Mouse (Mus musculus): ENCODE results near the gene Agap3. TPM values are rescaled to one million over a fixed set of nuclear protein-coding genes. Genes with fewer than 3 reads are reported as not detected.

Agap3 gene
- polyA plus RNA-seq, 1 experiment = 76.8 TPM

DNA sequence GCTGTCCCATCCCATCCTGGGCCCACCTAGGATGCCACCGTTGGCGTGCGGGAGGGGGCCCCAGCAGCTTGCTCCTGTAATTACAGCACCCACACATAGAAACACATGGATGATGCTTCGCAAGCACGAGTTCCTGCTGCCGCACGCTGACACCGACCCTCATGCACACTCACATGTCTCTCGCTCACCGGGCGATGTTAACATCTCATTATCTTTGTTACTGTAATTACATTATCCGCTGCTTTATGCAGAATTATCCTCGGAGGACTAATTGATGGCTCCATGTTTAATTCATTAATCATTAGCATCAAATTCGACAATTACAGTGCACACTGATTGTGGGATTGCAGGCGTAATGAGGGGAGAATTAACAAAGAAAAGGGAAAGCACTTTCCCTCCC lies 43.0 kb downstream of the Agap3 start:
- Histone ChIP-seq H3K27ac (ENCODE audit: insufficient read depth, low read length) (no peak overlapping the region), H3K9me3 (replicated peaks; ENCODE audit: control insufficient read depth, insufficient read depth, low read length, poor library complexity, severe bottlenecking) (no peaks in the 10 kb centered on the region), H3K9ac (ENCODE audit: low read depth, poor library complexity, severe bottlenecking) (no peak overlapping the region), H3K27me3 (ENCODE audit: control insufficient read depth, insufficient read depth, low read length, poor library complexity, severe bottlenecking) (no peaks in the 10 kb centered on the region), H3K36me3 (ENCODE audit: control insufficient read depth, insufficient read depth, low read length, poor library complexity, severe bottlenecking) (no peaks in the 10 kb centered on the region), H3K4me3 (ENCODE audit: low read depth, low read length) (no peak overlapping the region), H3K4me1 (ENCODE audit: control insufficient read depth, insufficient read depth, low read length) (no peaks in the 10 kb centered on the region)
- TF ChIP-seq POLR2A (IDR thresholded peaks at IDR 0.05; ENCODE audit: insufficient read depth, low read length) (no peak), CTCF (IDR thresholded peaks at IDR 0.05; ENCODE audit: low read depth, low read length) (no peak), EP300 (IDR thresholded peaks at IDR 0.05; ENCODE audit: insufficient read depth, low read depth, low read length) (no peak)

- Histone ChIP-seq H3K4me3 (ENCODE audit: low read depth, low read length) (no peak overlapping the region), H3K4me1 (ENCODE audit: control insufficient read depth, insufficient read depth, low read length) (no peaks in the 10 kb centered on the region), H3K9ac (ENCODE audit: low read depth, poor library complexity, severe bottlenecking) (no peak overlapping the region), H3K27ac (ENCODE audit: insufficient read depth, low read length) (no peak overlapping the region), H3K27me3 (ENCODE audit: control insufficient read depth, insufficient read depth, low read length, poor library complexity, severe bottlenecking) (no peaks in the 10 kb centered on the region), H3K36me3 (ENCODE audit: control insufficient read depth, insufficient read depth, low read length, poor library complexity, severe bottlenecking) (peaks cover 3% of the 10 kb centered on the region), H3K9me3 (replicated peaks; ENCODE audit: control insufficient read depth, insufficient read depth, low read length, poor library complexity, severe bottlenecking) (no peaks in the 10 kb centered on the region)
- TF ChIP-seq POLR2A (IDR thresholded peaks at IDR 0.05; ENCODE audit: insufficient read depth, low read length) (no peak), EP300 (IDR thresholded peaks at IDR 0.05; ENCODE audit: insufficient read depth, low read depth, low read length) (no peak), CTCF (IDR thresholded peaks at IDR 0.05; ENCODE audit: low read depth, low read length) (no peak)
Observed at GRCm38 (mm10) chr5:24496756-24497155, 44.8 kb downstream of the Agap3 start.

- Histone ChIP-seq H3K27ac (ENCODE audit: insufficient read depth, low read length) (no peak overlapping the region), H3K4me1 (ENCODE audit: control insufficient read depth, insufficient read depth, low read length) (no peaks in the 10 kb centered on the region), H3K36me3 (ENCODE audit: control insufficient read depth, insufficient read depth, low read length, poor library complexity, severe bottlenecking) (peaks cover 3% of the 10 kb centered on the region), H3K4me3 (ENCODE audit: low read depth, low read length) (no peak overlapping the region), H3K9me3 (replicated peaks; ENCODE audit: control insufficient read depth, insufficient read depth, low read length, poor library complexity, severe bottlenecking) (no peaks in the 10 kb centered on the region), H3K27me3 (ENCODE audit: control insufficient read depth, insufficient read depth, low read length, poor library complexity, severe bottlenecking) (no peaks in the 10 kb centered on the region), H3K9ac (ENCODE audit: low read depth, poor library complexity, severe bottlenecking) (no peak overlapping the region)
- TF ChIP-seq POLR2A (IDR thresholded peaks at IDR 0.05; ENCODE audit: insufficient read depth, low read length) (no peak), CTCF (IDR thresholded peaks at IDR 0.05; ENCODE audit: low read depth, low read length) (no peak), EP300 (IDR thresholded peaks at IDR 0.05; ENCODE audit: insufficient read depth, low read depth, low read length) (no peak)
Observed at GRCm38 (mm10) chr5:24497526-24497925, 45.5 kb downstream of the Agap3 start.

DNA sequence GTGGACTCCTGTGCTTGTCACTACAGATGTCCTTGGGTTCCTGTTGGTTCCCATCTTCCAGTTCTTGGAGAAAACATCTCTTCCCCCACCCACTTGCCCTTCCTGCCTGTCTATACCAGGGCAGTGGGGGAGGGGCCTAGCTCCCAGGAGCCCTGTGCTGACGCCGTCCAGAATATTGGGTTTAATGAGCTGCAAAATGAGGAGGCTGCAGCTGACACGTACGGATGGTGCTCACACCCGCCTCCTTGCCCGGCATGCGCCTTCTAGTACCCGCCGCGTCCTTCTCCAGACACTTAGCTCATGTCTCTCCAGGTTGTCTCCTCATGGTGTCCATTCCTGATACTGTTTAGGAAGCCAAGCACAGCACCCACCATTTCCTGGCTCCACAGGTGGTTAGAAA lies 47.1 kb downstream of the Agap3 start:
- Histone ChIP-seq H3K27me3 (ENCODE audit: control insufficient read depth, insufficient read depth, low read length, poor library complexity, severe bottlenecking) (no peaks in the 10 kb centered on the region), H3K9ac (ENCODE audit: low read depth, poor library complexity, severe bottlenecking) (no peak overlapping the region), H3K4me1 (ENCODE audit: control insufficient read depth, insufficient read depth, low read length) (no peaks in the 10 kb centered on the region), H3K27ac (ENCODE audit: insufficient read depth, low read length) (no peak overlapping the region), H3K36me3 (ENCODE audit: control insufficient read depth, insufficient read depth, low read length, poor library complexity, severe bottlenecking) (peaks cover 3% of the 10 kb centered on the region), H3K4me3 (ENCODE audit: low read depth, low read length) (no peak overlapping the region), H3K9me3 (replicated peaks; ENCODE audit: control insufficient read depth, insufficient read depth, low read length, poor library complexity, severe bottlenecking) (no peaks in the 10 kb centered on the region)
- TF ChIP-seq POLR2A (IDR thresholded peaks at IDR 0.05; ENCODE audit: insufficient read depth, low read length) (no peak), EP300 (IDR thresholded peaks at IDR 0.05; ENCODE audit: insufficient read depth, low read depth, low read length) (no peak), CTCF (IDR thresholded peaks at IDR 0.05; ENCODE audit: low read depth, low read length) (no peak)

DNA sequence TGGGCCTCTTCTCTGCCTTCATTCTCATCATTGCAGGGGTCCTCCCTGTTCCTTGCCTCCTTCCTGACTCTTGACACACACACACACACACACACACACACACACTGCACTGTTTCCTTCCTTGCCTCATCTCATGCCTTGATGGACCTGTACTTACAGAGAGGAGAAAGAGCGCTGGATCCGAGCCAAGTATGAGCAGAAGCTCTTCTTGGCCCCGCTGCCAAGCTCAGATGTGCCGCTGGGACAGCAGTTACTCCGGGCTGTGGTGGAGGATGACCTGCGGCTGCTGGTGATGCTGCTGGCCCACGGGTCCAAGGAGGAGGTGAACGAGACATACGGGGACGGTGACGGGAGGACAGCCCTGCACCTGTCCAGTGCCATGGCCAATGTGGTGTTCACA lies 48.9 kb downstream of the Agap3 start:
- H3K9ac ChIP-seq (ENCODE audit: low read depth, poor library complexity, severe bottlenecking) = no peak overlapping the region
- TF ChIP-seq EP300 (IDR thresholded peaks at IDR 0.05; ENCODE audit: insufficient read depth, low read depth, low read length) = no peak
- no peak for TF ChIP-seq POLR2A (IDR thresholded peaks at IDR 0.05; ENCODE audit: insufficient read depth, low read length)
- TF ChIP-seq CTCF (IDR thresholded peaks at IDR 0.05; ENCODE audit: low read depth, low read length) = no peak
- H3K9me3 ChIP-seq (replicated peaks; ENCODE audit: control insufficient read depth, insufficient read depth, low read length, poor library complexity, severe bottlenecking) = no peaks in the 10 kb centered on the region
- H3K4me1 ChIP-seq (ENCODE audit: control insufficient read depth, insufficient read depth, low read length) = no peaks in the 10 kb centered on the region
- H3K36me3 ChIP-seq (ENCODE audit: control insufficient read depth, insufficient read depth, low read length, poor library complexity, severe bottlenecking) = peaks cover 3% of the 10 kb centered on the region
- H3K27ac ChIP-seq (ENCODE audit: insufficient read depth, low read length) = no peak overlapping the region
- H3K4me3 ChIP-seq (ENCODE audit: low read depth, low read length) = no peak overlapping the region
- H3K27me3 ChIP-seq (ENCODE audit: control insufficient read depth, insufficient read depth, low read length, poor library complexity, severe bottlenecking) = no peaks in the 10 kb centered on the region

DNA sequence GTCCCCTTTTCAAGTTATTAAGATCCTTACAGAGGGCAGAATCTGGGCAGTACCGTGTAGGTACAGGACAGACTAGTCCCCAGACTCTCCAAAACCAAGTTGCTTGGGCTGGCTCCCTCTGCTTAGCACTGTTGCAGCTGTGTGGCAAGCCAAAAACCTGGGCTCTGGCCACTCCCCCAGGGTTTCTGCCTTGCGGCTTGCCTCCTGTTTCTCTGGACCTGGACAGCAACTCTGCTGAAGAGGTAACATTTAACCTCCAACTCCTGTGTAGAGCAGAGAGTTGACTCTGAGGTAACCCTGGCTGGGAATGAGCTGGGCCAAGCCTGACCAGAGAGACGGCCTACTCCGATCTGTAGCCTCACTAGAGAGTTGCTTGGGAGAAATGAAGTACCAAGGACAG lies 50.8 kb downstream of the Agap3 start:
- no peak for TF ChIP-seq EP300 (IDR thresholded peaks at IDR 0.05; ENCODE audit: insufficient read depth, low read depth, low read length)
- no peak overlapping the region for H3K4me3 ChIP-seq (ENCODE audit: low read depth, low read length)
- peaks cover 3% of the 10 kb centered on the region for H3K36me3 ChIP-seq (ENCODE audit: control insufficient read depth, insufficient read depth, low read length, poor library complexity, severe bottlenecking)

More for the DNA sequence above, 50.8 kb downstream of the Agap3 start:
- Histone ChIP-seq H3K27ac (ENCODE audit: insufficient read depth, low read length) (no peak overlapping the region), H3K9ac (ENCODE audit: low read depth, poor library complexity, severe bottlenecking) (no peak overlapping the region), H3K9me3 (replicated peaks; ENCODE audit: control insufficient read depth, insufficient read depth, low read length, poor library complexity, severe bottlenecking) (no peaks in the 10 kb centered on the region), H3K27me3 (ENCODE audit: control insufficient read depth, insufficient read depth, low read length, poor library complexity, severe bottlenecking) (no peaks in the 10 kb centered on the region), H3K4me1 (ENCODE audit: control insufficient read depth, insufficient read depth, low read length) (no peaks in the 10 kb centered on the region)
